ENCODE assay signal across 19 mouse cellular contexts in genomic region chr5:120225383-120225782, GRCm38 (mm10).
DNase-seq lines count a peak whose midpoint lies in the region; ATAC-seq and TF ChIP-seq lines count a peak whose summit lies in the region.
"Had no signal": no experiment of that assay in that cellular context is flagged by ENCODE, and none has a peak within 500 bp of the region (broad histone marks: within the 10 kb centered on the region; RNA-seq: fewer than 3 reads in every experiment).

No protein-coding gene starts in this region.

- no peak for TF ChIP-seq CTCF in midbrain, postnatal 0 days (IDR thresholded peaks at IDR 0.05)

- no peak overlapping the region for H3K9ac ChIP-seq in forebrain, embryonic 15.5 days (replicated peaks)
- no peak overlapping the region for H3K9ac ChIP-seq in forebrain, embryonic 13.5 days
- no peak overlapping the region for H3K9ac ChIP-seq in midbrain, embryonic 12.5 days (replicated peaks)
- H3K9ac ChIP-seq in midbrain, postnatal 0 days (replicated peaks; ENCODE audit: low read length, poor library complexity, severe bottlenecking): no peak overlapping the region

- WGBS in forebrain, embryonic 15.5 days: 23% methylated on average over 14 of the region's 14 CpGs
- WGBS in forebrain, embryonic 13.5 days: 21% methylated on average over 14 of the region's 14 CpGs
- 6% methylated on average over 14 of the region's 14 CpGs for WGBS in midbrain, embryonic 12.5 days
- WGBS in midbrain, postnatal 0 days: 27% methylated on average over 14 of the region's 14 CpGs
- WGBS in limb, embryonic 10.5 days: 22% methylated on average over 14 of the region's 14 CpGs

- H3K27ac ChIP-seq in forebrain, embryonic 15.5 days (replicated peaks): peak overlapping the region; percentile 40; the same call in 1 of the 2 replicates
- no peak overlapping the region for H3K27ac ChIP-seq in forebrain, embryonic 13.5 days
- 0 out of 2 replicates have a peak overlapping the region, but pooled peaks have one; percentile 25 for H3K27ac ChIP-seq in midbrain, embryonic 12.5 days (replicated peaks)
- no peak overlapping the region for H3K27ac ChIP-seq in midbrain, postnatal 0 days (ENCODE audit: low read depth, low read length)
- peak overlapping the region; percentile 36; the same call in 1 of the 2 replicates for H3K27ac ChIP-seq in limb, embryonic 10.5 days
- H3K27ac ChIP-seq: heart, embryonic 10.5 days had no signal

- DNase-seq in midbrain, postnatal 0 days (ENCODE audit: low spot score): no peak
- peak; percentile 50 for DNase-seq in limb, embryonic 10.5 days (ENCODE audit: low spot score)
- DNase-seq in yolk sac, embryonic 10.5 days (ENCODE audit: low spot score): peak; percentile 17
- DNase-seq in cerebellum, adult 9-10 months: no peak
- DNase-seq in frontal cortex, postnatal 14 days (ENCODE audit: low spot score in 2 of 2): no peak
- DNase-seq: cerebellum, postnatal 10 days; gastrocnemius, postnatal 36 days; heart, postnatal 10 days; kidney, adult 9 months; kidney, postnatal 4 days; thymus, postnatal 36 days had no signal

- H3K9me3 ChIP-seq in forebrain, embryonic 15.5 days: no peaks in the 10 kb centered on the region
- no peaks in the 10 kb centered on the region for H3K9me3 ChIP-seq in forebrain, embryonic 13.5 days (replicated peaks)
- H3K9me3 ChIP-seq in midbrain, embryonic 12.5 days: no peaks in the 10 kb centered on the region
- H3K9me3 ChIP-seq in midbrain, postnatal 0 days (ENCODE audit: low read length): no peaks in the 10 kb centered on the region
- no peaks in the 10 kb centered on the region for H3K9me3 ChIP-seq in limb, embryonic 10.5 days (replicated peaks)
- H3K9me3 ChIP-seq: heart, embryonic 10.5 days; megakaryocyte, embryonic 14.5 days had no signal

- H3K4me1 ChIP-seq in forebrain, embryonic 15.5 days: peaks cover 17% of the 10 kb centered on the region
- H3K4me1 ChIP-seq in forebrain, embryonic 13.5 days: peaks cover 12% of the 10 kb centered on the region; the same call in 1 of the 2 replicates
- peaks cover 30% of the 10 kb centered on the region for H3K4me1 ChIP-seq in midbrain, embryonic 12.5 days
- peaks cover 3% of the 10 kb centered on the region for H3K4me1 ChIP-seq in midbrain, postnatal 0 days (ENCODE audit: insufficient read depth, low read length)
- H3K4me1 ChIP-seq in limb, embryonic 10.5 days: peaks cover 42% of the 10 kb centered on the region
- H3K4me1 ChIP-seq: megakaryocyte, embryonic 14.5 days had no signal

- H3K36me3 ChIP-seq in forebrain, embryonic 15.5 days: no peaks in the 10 kb centered on the region
- H3K36me3 ChIP-seq in forebrain, embryonic 13.5 days (ENCODE audit: poor library complexity, severe bottlenecking): no peaks in the 10 kb centered on the region
- no peaks in the 10 kb centered on the region for H3K36me3 ChIP-seq in midbrain, embryonic 12.5 days
- no peaks in the 10 kb centered on the region for H3K36me3 ChIP-seq in midbrain, postnatal 0 days (ENCODE audit: insufficient read depth, low read length)
- no peaks in the 10 kb centered on the region for H3K36me3 ChIP-seq in limb, embryonic 10.5 days
- H3K36me3 ChIP-seq: heart, embryonic 10.5 days had no signal

- ATAC-seq in forebrain, embryonic 15.5 days (replicated peaks): no peak
- no peak for ATAC-seq in forebrain, embryonic 13.5 days
- ATAC-seq in midbrain, embryonic 12.5 days (ENCODE audit: low FRiP score, low read depth): no peak
- ATAC-seq in midbrain, postnatal 0 days (ENCODE audit: low FRiP score): no peak
- ATAC-seq: inflammation-experienced regulatory T-cells, adult 6 months; lung, postnatal 0 days had no signal

- no peaks in the 10 kb centered on the region for H3K27me3 ChIP-seq in forebrain, embryonic 15.5 days
- H3K27me3 ChIP-seq in forebrain, embryonic 13.5 days: peaks cover 19% of the 10 kb centered on the region
- peaks cover 95% of the 10 kb centered on the region for H3K27me3 ChIP-seq in midbrain, embryonic 12.5 days
- H3K27me3 ChIP-seq in midbrain, postnatal 0 days (ENCODE audit: insufficient read depth, low read length): no peaks in the 10 kb centered on the region
- H3K27me3 ChIP-seq in limb, embryonic 10.5 days (ENCODE audit: low read depth, poor library complexity, severe bottlenecking): peaks cover 55% of the 10 kb centered on the region

- no peak overlapping the region for H3K4me2 ChIP-seq in forebrain, embryonic 15.5 days (replicated peaks)
- no peak overlapping the region for H3K4me2 ChIP-seq in forebrain, embryonic 13.5 days
- no peak overlapping the region for H3K4me2 ChIP-seq in midbrain, embryonic 12.5 days (replicated peaks)
- no peak overlapping the region for H3K4me2 ChIP-seq in midbrain, postnatal 0 days (ENCODE audit: low read depth, low read length, poor library complexity, severe bottlenecking)
- H3K4me2 ChIP-seq: liver, embryonic 11.5 days had no signal

- no peak overlapping the region for H3K4me3 ChIP-seq in forebrain, embryonic 15.5 days
- H3K4me3 ChIP-seq in forebrain, embryonic 13.5 days: no peak overlapping the region
- no peak overlapping the region for H3K4me3 ChIP-seq in midbrain, embryonic 12.5 days
- H3K4me3 ChIP-seq in midbrain, postnatal 0 days (ENCODE audit: low read depth, low read length): no peak overlapping the region
- no peak overlapping the region for H3K4me3 ChIP-seq in limb, embryonic 10.5 days
- H3K4me3 ChIP-seq: heart, embryonic 10.5 days; megakaryocyte, embryonic 14.5 days had no signal

Comparison
In these comparisons a context has a peak if more than half of its experiments do, and no peak if none do; other contexts are left out.
1. H3K27ac ChIP-seq: peak in forebrain, embryonic 15.5 days (single experiment), midbrain, embryonic 12.5 days (single experiment) and limb, embryonic 10.5 days (single experiment); none in forebrain, embryonic 13.5 days (single experiment) and midbrain, postnatal 0 days (single experiment).
2. DNase-seq: peak in limb, embryonic 10.5 days (single experiment) and yolk sac, embryonic 10.5 days (single experiment); none in midbrain, postnatal 0 days (single experiment), cerebellum, adult 9-10 months (single experiment) and frontal cortex, postnatal 14 days (0 of 2).